Mouse (Mus musculus) ovary, postnatal 14 days (tissue): ENCODE results near the gene Cpne7.
"Not testable (repeated sequence)": the region's sequence is repeated elsewhere in the genome, so short reads cannot be mapped to it uniquely, and the experiment has no call there.

ENCODE experiments used
- DNase-seq: peaks from one replicate; pipeline ENCODE4 v3.0.0; 2022; ENCODE audit warnings: low spot score

Cpne7 gene

DNA sequence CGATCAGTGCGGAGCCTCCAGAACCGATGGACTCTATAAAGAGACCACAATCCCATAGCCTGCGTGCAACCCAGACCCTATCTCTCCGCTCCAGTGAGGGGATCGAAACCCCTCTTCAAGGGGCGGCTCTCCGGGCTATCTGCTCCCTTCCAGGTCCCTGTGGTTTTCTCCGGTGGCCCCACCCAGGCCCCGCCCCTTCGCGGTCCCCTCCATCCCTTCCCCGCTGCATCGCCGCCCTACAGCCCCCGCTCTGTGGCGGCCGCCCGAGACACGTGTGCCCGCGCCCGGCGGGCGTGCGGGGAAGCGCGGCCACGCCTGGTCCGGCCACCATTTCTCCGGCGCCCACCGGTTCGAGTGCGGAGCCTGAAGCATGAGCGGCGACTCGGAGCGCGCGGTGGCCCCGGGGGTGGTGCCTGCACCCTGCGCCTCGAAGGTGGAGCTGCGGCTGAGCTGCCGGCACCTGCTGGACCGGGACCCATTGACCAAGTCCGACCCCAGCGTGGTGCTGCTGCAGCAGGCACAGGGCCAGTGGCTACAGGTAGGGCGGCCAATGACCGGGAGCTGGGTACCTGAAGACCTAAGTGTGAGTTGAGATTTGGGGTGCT lies at the start of gene Cpne7:
Cpne7 (plus strand) TSS at position 248 of the 605 bp plus-strand sequence.
- DNase-seq: no peak

DNA sequence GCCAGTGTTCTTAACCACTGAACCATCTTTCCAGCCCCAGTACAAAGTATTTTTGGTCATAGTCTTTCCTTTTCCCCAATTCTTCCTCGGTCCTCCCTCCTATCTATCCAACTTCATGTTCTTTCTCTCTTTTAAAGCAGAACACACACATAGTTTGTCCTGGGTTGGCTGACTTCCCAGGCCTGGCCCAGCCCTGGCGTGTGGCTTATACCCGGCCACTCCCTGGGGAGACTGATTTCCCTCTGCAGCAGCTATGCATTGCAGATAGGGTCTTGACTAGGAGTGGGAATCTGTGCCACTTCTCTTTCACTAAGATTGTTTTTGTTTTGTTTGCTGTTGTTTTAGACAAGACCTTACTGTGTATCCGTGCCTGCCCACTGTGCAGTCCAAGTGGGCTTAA lies 46.0 kb upstream of the Cpne7 start:
- no peak for DNase-seq

DNA sequence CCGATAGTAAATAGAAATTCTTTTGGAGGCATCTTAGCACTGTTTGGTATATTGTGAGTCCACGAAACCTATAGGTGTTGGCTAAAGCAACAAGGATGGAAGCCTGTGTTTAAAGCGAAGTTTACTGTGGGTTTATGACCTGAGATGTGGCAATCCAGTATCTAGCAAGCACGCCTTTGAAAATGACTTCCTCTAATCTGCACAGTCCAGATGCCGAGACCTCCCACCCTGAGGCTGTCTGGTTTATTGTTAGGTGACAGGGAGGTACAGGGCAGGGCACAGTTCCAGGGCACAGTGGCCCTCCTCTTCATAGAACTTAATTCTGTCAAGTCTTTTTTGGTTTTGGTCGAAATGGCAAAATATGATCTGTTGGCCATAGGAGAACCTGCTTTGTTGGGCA lies 40.0 kb upstream of the Cpne7 start:
- DNase-seq: no peak

DNA sequence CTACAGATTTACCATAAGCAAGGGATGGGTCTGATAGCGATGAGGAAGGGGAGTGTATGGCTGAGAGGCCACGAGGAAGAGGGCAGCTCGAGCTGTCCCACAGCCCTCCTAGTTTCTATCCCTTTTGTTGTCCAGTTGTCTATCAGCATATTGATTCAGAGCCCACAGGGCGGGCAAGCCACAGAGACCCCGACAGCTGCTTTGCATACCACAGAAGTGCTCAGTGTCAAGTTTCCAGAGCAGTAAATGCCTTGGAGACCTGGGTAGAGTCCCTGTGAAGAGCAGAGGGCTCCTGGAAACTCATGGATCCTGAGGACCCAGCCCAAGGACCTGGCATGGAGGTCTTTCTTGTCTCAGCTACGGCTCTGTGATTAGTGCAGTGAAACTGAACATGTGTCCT lies 34.2 kb upstream of the Cpne7 start:
- no peak for DNase-seq

DNA sequence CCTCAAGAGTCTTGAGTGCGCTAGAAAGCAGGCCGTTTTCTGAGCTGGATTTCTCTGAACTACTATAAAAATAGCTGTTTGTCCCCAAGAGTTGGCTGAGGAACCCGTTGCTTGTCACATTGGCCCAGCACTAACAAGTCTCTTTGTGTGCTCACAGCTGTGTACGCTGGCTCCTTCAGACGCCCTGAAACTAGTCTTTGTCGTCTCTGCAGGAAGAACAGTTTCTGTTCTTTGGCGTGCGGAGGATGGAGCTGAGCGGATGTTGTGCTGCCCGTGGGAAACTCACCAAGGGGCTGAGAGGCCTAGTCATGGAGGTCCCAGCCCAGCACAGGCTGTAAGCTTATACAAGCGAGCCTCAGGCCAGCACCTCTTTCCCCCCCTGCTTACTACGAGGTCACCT lies 33.6 kb upstream of the Cpne7 start:
- no peak for DNase-seq

DNA sequence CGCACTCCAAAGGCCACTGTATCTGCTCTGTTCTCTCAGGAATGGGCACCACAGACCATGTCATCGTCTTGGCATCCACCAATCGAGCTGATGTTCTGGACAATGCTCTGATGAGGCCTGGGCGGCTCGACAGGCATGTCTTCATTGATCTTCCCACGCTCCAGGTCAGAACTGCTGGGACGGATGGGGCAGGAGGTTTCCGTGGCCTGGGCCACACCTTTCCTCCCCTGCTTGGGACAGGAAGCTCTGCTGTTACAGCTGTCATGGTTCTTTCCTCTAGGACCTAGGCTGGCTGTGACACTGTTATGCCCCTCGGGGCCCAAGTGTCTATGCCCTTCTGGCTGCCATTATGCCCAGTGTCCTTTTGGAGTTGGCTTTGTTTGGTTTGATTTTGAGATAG lies 29.9 kb upstream of the Cpne7 start:
- no peak for DNase-seq

DNA sequence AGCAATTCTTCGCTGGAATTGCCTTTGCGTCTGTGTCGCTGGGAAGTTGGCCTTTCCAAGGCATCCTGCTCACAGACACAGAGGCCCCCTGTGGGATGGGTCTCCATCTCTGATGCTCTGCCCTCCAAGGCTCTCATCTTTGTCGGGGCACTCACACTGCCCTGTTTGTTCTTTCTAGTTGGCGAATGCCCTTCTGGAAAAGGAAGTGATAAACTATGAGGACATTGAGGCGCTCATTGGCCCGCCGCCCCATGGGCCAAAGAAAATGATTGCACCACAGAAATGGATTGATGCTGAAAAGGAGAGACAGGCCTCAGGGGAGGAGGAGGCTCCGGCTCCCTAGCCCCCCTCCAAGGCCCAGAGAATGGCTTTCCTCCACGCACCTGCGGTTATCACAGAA lies 20.0 kb upstream of the Cpne7 start:
- no peak for DNase-seq

DNA sequence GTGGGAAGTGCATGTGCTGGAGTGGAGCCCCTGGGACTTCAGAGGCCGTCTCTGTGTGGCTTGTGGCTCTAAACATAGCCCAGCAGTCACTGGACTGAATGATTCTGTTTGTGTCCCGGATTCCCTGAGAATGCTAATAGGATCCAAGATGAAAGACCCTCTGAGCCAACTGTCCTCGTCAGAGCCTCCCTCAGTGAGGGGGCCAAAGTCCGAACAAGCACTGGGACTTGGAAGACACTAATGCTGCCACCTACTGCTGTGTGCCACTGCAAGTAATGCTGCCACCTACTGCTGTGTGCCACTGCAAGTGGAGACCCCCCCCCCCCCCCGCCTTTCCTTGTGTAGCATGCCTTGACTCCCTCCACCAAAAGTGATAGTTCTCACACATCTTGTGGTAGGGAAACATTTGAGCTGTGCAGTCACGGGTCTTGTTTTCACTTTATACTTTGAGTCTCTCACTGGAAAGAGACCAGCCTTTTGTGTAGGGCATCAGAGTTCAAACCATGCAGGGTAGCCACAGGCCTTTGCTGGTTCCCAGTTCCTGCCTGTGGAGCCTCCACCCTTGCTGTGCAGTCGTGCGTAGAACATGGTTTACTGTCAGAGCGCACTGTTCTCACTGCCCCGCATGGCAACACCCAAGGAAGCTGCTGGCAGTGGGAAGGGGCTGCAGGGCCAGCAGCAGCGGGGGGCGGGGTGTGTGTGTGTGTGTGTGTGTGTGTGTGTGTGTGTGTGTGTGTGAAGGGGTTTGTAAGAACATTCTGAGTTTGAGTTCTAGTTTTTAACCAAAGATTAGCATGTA lies 19.2 kb upstream of the Cpne7 start:
- no peak for DNase-seq

DNA sequence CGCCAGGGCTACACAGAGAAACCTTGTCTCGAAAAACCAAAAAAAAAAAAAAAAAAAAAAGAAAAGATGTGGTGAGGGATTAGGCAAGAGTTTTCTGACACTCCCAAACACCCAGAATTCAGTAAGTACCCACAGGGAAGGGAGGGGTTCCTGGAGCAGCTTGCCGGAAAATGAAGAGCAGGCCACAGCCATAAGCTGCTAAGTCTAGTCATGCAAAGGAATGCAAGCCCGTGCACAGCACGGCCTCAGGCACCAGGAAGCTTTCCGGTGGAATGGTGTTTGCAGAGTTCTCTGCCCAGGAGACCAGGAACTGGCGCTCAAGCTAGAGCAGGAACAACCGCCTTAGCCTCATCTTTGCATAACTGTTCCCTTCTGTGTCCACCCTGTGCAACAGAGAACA lies 16.9 kb upstream of the Cpne7 start:
- DNase-seq: no peak

DNA sequence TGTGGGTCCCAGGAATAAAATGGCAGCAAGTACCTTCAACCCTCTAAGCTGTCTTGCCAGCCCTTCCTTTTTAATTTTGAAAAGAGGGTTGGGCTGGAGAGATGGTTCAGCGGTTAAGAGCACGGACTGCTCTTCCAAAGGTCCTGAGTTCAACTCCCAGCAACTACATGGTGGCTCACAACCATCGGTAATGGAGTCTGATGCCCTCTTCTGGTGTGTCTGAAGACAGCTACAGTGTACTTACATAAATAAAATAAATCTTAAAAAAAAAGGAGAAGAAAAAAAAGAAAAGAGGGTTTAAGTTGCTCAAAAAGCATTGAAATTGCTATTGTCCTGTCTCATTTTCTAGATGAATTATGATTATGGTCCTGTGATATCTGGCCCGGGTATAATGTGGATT lies 15.9 kb upstream of the Cpne7 start:
- no peak for DNase-seq

DNA sequence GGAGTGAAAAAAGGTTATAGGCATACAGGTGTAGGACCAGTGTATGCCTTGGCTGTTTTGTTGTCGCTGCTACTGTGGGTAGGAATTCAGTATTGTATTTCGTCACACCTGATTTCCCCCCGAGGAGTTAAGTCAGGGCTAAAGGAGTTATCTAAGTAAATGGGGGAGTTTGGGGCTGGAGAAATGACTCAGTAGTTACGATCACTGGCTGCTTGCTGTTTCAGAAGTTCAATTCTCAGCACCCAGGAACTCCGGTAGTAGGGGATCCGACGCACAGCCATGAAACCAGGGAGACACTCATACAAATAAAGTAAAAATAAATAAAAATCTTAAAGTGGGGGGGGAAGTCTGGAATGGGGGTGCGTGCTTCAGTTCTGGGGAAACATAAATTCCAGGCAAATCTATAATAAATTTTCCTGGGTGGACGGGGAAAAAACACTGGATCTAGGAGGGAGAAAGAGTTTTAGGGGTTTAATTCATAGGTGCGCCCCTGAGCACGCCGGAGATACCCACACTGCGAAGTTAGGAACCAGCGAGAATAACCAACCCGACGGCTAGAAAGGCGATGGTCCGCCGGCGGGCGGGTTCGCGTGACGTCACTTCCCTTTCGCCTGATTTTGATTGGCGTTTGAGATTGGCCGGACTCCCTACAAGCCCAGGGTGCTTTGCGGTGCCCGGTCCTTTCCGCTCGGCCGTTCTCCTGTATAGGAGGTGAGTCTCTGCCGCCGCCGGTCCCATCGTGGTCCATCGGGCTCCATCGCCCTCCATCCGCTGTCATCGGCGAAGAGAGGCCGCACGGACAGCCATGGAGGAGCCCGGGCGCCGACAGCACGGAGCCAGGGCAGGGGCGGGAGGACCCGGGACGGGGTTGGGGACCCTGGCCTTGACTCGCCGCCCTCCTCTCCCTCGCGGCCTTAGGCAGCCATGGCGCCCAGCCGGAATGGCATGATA lies 15.2 kb upstream of the Cpne7 start, which contains the start of gene Rpl13:
Rpl13 (plus strand) TSS at position 616 of the 951 bp plus-strand sequence.
- DNase-seq: peak; percentile 98

DNA sequence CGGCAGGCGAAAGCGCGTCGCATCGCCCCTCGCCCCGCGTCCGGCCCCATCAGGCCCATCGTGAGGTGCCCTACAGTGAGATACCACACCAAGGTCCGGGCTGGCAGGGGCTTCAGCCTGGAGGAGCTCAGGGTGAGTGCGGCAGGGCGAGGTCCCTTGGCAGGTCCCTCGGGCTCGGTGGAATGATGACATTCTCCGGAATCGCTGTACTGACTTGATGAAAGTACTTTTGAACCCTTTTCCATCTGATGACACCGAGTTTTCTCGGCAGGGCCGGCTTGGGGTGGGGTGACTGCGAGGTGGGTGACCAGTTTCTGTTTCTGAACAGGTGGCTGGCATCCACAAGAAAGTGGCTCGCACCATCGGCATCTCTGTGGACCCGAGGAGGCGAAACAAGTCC lies 14.3 kb upstream of the Cpne7 start:
- DNase-seq: not testable (repeated sequence)

DNA sequence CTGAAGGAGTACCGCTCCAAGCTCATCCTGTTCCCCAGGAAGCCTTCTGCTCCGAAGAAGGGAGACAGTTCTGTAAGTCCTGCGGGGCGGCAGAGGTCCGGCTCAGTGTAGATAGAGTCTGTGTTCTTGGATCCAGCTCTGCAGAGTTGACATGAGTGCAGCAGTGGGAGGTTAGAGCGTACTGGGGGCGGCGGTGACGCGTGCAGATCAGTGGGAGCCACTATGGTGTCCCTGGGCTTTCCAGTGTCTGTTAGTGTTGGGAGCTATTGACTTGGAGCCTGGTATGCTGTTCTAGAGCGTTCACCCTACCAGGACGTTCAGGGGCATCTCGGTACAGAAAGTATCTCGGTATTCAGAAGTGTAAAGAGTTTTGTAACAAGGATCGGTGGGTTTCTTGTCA lies 13.9 kb upstream of the Cpne7 start:
- DNase-seq: no peak

DNA sequence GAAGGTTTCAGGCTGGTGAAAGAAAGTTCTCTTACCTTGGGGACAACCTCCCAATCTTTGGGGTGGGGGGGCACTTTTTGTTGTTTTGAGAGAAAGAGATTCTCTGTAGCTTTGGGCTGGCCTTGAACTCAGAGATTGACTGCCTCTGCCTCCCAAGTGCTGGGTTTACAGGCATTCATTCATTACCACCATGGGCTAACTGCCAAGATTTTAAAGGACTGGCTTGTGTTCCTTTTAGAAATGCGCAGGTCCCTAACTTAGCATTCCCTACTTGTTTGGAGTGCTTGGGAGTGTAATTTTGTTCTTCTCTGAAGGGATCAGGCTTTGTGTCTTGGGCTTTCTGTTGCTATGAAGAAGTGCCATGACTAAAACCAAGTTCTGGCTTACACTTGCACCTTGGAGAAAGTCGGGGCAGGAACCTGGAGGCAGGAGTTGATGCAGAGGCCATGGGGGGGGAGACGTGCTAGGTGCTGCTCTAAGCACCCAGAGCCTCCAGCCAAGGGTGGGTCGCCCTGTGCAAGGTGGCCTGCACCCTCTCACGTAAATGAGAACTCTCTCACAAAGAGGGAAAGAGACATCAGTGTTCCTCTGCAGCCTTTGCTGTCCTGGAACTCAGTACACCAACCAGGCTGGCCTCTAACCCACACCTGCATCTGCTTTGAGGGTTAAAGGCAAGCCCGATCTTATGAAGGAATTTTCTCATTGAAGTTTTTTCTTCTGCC lies 13.0 kb upstream of the Cpne7 start:
- no peak for DNase-seq

DNA sequence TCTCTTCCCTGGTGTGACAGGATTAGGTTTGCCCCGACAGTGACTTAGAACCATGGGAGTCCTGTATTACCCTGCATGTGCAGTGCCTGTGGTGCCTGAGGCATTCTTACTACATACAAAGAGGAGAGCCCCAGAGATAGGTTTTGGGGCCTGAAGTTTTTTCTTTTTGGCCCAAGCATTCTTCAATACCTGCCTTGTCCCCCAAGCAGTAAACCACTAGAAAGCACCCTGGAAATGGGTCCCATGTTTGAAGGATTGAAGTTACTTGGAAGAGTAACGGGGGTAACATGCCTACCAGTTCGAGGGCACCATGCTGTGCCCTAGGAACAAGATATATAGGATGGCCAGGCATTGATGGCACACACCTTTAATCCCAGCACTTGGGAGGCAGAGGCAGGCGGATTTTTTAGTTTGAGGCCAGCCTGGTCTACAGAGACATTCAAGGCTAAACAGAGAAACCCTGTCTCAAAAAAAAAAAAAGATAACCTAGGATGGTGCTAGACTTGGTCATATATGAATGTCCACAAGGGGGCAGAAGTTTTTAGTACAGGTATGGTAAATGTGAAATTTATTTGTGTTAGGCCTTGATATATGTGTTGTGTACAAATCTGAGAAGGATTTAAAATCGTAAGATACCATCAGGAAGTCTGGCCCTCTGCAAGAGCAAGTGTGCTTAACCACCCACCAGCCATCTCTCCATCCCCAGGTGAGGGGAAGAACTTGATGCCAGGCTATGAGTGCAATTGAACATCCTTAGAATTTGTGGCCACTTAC lies 11.4 kb upstream of the Cpne7 start:
- DNase-seq: no peak

DNA sequence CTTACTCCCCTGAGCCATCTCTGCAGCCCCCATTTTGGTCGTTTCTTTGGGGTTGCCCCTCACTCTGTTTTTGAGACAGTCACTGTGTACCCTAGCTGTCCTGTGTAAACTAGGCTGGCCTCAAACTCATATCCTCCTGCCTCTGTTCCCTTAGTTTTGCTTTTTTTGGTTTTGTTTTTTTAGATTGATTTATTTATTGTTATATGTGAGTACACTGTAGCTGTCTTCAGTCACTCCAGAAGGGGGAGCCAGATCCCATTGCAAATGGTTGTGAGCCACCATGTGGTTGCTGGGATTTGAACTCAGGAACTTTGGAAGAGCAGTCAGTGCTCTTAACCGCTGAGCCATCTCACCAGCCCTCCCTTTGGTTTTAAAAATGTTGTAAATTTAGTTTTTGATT lies 10.6 kb upstream of the Cpne7 start:
- DNase-seq: no peak

DNA sequence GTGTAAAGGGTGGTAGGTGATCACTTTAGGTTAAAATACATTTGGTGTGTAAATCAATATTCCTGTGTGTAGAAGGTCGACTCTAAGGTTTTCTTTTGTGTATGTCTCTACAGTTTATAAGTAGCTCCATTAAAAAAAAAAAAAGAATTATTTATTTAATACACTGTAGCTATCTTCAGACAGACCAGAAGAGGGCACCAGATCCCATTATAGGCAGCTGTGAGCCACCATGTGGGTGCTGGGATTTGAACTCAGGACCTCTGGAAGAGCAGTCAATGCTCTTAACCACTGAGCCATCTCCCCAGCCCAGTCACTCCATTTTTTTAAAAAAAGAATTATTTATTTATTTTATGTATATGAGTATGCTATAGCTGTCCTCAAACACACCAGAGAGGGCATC lies 9.2 kb upstream of the Cpne7 start:
- no peak for DNase-seq

DNA sequence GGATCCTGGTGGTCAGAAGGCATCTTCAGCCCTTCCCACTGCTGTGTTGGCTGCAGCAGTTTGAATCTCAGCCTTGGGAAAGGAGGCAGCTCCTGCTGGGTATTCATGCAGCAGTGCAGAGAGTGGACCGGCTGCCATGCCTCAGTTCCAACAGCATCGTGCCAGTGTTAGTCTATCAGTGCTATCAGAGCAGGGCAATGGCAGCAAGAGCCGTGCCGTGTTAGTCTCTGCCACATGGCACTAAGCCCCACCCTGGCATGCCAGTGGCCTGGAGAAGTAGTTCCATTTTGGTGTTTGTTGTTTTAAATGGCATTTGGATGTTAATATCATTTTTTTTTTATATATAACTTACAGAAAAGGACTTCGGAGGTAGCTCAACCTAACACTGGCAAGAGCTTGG lies 8.2 kb upstream of the Cpne7 start:
- DNase-seq: no peak

DNA sequence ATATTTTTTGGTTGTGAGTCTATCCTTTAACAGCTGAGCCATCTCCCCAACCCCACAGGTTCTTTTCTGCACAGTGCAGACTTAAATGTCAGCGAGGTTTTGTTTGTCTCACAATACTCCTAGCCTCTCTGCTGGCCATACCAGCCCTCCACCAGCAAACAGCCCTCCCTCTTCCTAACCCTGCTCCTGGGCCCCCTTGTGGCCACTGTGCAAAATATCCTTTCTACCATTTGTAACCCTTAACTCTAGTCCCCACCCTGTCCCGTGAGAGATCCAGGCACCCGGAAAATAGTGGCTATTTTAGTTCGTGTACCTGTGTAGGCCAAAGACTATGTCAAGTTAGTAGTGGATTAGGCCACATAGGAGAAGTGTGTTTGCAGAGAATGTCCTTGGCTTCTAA lies 6.5 kb upstream of the Cpne7 start:
- peak; percentile 45 for DNase-seq

DNA sequence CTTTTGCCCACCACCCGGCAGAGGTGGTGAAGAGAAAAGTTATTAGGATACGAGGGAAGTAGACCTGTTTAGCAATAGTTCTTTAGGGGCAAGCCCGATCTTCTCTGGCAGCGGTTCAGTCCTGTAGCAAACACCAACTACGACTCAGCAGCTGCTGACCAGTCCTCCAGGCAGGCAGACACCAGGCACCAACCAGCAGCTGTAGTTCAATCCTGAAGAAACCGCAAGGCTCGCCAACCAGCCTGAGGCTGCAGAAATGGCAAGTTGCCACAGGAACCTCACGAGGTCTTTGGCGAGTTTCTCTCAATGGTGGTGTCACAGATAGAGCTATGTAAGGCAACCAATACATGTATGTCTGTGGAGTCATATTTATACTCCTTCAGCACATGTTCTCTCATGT lies 4.3 kb upstream of the Cpne7 start:
- no peak for DNase-seq

DNA sequence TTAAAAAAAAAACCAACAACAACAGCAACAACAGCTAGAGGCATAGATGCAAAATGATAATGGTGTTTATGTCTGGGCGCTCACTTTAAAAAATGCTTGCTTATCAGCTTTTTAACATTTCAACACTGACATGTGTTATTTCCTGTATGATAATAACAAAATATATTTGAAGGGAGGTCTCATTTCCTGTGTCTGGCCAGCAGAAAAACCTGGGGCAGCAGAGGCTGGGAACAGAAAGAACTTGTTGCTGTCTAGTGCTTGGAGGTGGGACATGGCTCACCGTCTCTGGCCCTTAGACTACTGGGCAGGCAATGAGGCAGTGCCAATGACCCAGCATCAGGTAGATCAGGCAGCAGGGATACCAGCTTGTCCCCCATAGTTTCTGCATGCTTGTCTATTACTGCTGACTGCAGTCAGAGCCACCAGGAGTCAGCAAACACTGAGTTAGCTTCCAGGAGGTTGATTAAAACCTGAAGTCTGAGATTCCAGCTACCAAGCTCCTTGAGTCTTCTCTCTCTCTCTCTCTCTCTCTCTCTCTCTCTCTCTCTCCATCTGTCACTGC lies 3.2 kb upstream of the Cpne7 start:
- no peak for DNase-seq
